Mouse (Mus musculus): Measurements from ENCODE around the gene Art5. TPM values are rescaled to one million over a fixed set of nuclear protein-coding genes. Genes with fewer than 3 reads are reported as not detected.

Art5 gene
- total RNA-seq, 1 experiment, result 2.6 TPM

DNA sequence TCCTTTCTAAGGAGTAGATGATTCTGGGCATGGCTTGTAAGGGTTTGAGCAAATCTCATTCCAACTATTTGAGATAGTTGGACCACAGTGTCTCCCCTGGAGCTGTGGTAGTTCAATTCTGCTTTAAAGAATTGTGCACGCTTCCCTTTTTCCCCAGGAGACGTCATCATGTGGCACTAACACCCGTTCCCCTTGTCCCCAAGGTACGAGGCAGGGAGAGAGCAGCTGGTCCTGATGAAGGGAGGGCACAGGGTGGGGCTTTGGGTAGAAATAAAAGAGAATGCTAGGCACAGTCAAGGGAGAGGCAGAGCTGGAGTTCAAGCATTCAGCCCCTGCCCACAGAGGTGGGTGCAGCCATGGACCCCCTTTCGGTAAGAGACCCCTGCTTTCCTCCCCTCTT is 26.5 kb downstream of the Art5 start, which contains the start of gene Trpc2:
Gene Trpc2 (plus strand): TSS at position 301 of the 400 bp plus-strand sequence.
- Histone ChIP-seq H3K9me3 (ENCODE audit: control insufficient read depth, insufficient read depth, low read depth, low read length) (no peaks in the 10 kb centered on the region), H3K4me1 (ENCODE audit: control insufficient read depth in 2 of 2, insufficient read depth in 2 of 2, low read length in 2 of 2, poor library complexity in 1 of 2) (no peaks in the 10 kb centered on the region; a peak in 1 of 4 replicates), H3K36me3 (ENCODE audit: control insufficient read depth, insufficient read depth, low read length, poor library complexity, severe bottlenecking) (peaks cover 21% of the 10 kb centered on the region), H3K27ac (ENCODE audit: insufficient read depth, low read depth, low read length, poor library complexity, severe bottlenecking) (no peak within 1 kb of the TSS), H3K9ac (ENCODE audit: insufficient read depth, low read depth, low read length, poor library complexity, severe bottlenecking) (0 out of 2 replicates have a peak within 1 kb of the TSS, but pooled peaks have one; percentile 6), H3K4me3 (ENCODE audit: insufficient read depth in 1 of 2, low read depth in 1 of 2, low read length in 2 of 2, poor library complexity in 1 of 2, severe bottlenecking in 1 of 2) (peak within 1 kb of the TSS; percentile 11 to 13; a peak in 1 of 4 replicates)
- TF ChIP-seq CHD2 (IDR thresholded peaks at IDR 0.05; ENCODE audit: low read depth, low read length), result no peak
- TF ChIP-seq HCFC1 (IDR thresholded peaks at IDR 0.05; ENCODE audit: borderline replicate concordance, insufficient read depth, low read length), result no peak
- TF ChIP-seq MAFK (IDR thresholded peaks at IDR 0.05; ENCODE audit: insufficient read depth, low read depth, low read length), result no peak
- no peak for TF ChIP-seq ZNF384 (IDR thresholded peaks at IDR 0.05; ENCODE audit: low read depth, low read length)
- no peak for TF ChIP-seq ZC3H11A (IDR thresholded peaks at IDR 0.05; ENCODE audit: borderline replicate concordance, low read depth, low read length)
- in situ Hi-C loops (cut with MboI; ENCODE audit: low sequenced_read_pairs in 2 of 2, unreplicated experiment in 2 of 2), result no loop called here
- no peak for DNase-seq (ENCODE audit: low read depth, low spot score)

DNA sequence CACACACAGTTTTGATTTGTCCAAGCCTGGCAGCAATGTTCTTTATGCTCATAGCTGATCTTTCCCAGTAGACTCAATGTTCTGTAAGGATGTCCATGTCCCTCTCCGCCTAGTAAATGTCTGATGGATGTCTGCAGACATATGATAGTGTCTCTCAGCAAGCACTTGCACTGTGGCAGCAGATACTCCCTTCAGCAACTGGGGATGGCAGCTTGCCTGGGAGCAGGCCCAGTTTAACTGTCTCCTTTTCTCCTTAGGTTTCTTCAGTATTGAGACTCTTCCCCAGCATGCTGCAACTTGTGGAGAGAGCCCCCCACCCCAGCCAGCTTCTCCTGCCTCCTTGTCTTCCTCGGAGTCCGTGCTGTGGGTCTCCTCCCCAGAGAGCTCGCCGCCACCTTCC is 27.5 kb downstream of the Art5 start:
- in situ Hi-C loops (cut with MboI; ENCODE audit: low sequenced_read_pairs in 2 of 2, unreplicated experiment in 2 of 2), result no loop called here
- no peak for DNase-seq (ENCODE audit: low read depth, low spot score)
- Histone ChIP-seq H3K9me3 (ENCODE audit: control insufficient read depth, insufficient read depth, low read depth, low read length) (no peaks in the 10 kb centered on the region), H3K27ac (ENCODE audit: insufficient read depth, low read depth, low read length, poor library complexity, severe bottlenecking) (no peak overlapping the region), H3K9ac (ENCODE audit: insufficient read depth, low read depth, low read length, poor library complexity, severe bottlenecking) (no peak overlapping the region), H3K36me3 (ENCODE audit: control insufficient read depth, insufficient read depth, low read length, poor library complexity, severe bottlenecking) (peaks cover 30% of the 10 kb centered on the region), H3K4me3 (ENCODE audit: insufficient read depth in 1 of 2, low read depth in 1 of 2, low read length in 2 of 2, poor library complexity in 1 of 2, severe bottlenecking in 1 of 2) (no peak overlapping the region), H3K4me1 (ENCODE audit: control insufficient read depth in 2 of 2, insufficient read depth in 2 of 2, low read length in 2 of 2, poor library complexity in 1 of 2) (peaks cover 0 to 2% of the 10 kb centered on the region in 2 experiments; a peak in 1 of 4 replicates)
- no peak for TF ChIP-seq CHD2 (IDR thresholded peaks at IDR 0.05; ENCODE audit: low read depth, low read length)
- no peak for TF ChIP-seq HCFC1 (IDR thresholded peaks at IDR 0.05; ENCODE audit: borderline replicate concordance, insufficient read depth, low read length)
- no peak for TF ChIP-seq ZC3H11A (IDR thresholded peaks at IDR 0.05; ENCODE audit: borderline replicate concordance, low read depth, low read length)
- TF ChIP-seq MAFK (IDR thresholded peaks at IDR 0.05; ENCODE audit: insufficient read depth, low read depth, low read length), result no peak
- no peak for TF ChIP-seq ZNF384 (IDR thresholded peaks at IDR 0.05; ENCODE audit: low read depth, low read length)

DNA sequence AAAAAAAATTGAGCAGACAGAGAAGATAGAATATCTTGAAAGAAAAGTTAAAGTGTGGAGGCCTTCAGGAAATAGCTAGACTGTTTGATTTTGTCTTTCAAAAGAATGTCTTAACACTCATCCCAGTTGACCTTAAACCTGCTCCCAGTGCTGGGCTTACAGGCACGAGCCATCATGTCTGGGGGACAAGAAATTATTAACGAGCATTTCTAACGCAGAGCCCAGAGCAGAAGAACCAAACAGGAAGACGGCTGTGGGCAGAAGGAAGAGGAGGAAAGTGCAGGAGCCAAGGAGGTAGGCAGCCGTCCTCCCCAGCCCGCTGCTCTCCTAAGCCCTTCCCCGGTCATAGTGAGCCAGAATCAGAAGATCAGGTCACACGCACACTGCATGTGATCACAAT is 29.0 kb downstream of the Art5 start:
- Histone ChIP-seq H3K9me3 (ENCODE audit: control insufficient read depth, insufficient read depth, low read depth, low read length) (no peaks in the 10 kb centered on the region), H3K4me3 (ENCODE audit: insufficient read depth in 1 of 2, low read depth in 1 of 2, low read length in 2 of 2, poor library complexity in 1 of 2, severe bottlenecking in 1 of 2) (no peak overlapping the region), H3K4me1 (ENCODE audit: control insufficient read depth in 2 of 2, insufficient read depth in 2 of 2, low read length in 2 of 2, poor library complexity in 1 of 2) (peaks cover 0 to 2% of the 10 kb centered on the region in 2 experiments; a peak in 1 of 4 replicates), H3K27ac (ENCODE audit: insufficient read depth, low read depth, low read length, poor library complexity, severe bottlenecking) (no peak overlapping the region), H3K36me3 (ENCODE audit: control insufficient read depth, insufficient read depth, low read length, poor library complexity, severe bottlenecking) (peaks cover 35% of the 10 kb centered on the region), H3K9ac (ENCODE audit: insufficient read depth, low read depth, low read length, poor library complexity, severe bottlenecking) (no peak overlapping the region)
- in situ Hi-C loops (cut with MboI; ENCODE audit: low sequenced_read_pairs in 2 of 2, unreplicated experiment in 2 of 2), result no loop called here
- no peak for DNase-seq (ENCODE audit: low read depth, low spot score)
- TF ChIP-seq HCFC1 (IDR thresholded peaks at IDR 0.05; ENCODE audit: borderline replicate concordance, insufficient read depth, low read length) (no peak), ZC3H11A (IDR thresholded peaks at IDR 0.05; ENCODE audit: borderline replicate concordance, low read depth, low read length) (no peak)

DNA sequence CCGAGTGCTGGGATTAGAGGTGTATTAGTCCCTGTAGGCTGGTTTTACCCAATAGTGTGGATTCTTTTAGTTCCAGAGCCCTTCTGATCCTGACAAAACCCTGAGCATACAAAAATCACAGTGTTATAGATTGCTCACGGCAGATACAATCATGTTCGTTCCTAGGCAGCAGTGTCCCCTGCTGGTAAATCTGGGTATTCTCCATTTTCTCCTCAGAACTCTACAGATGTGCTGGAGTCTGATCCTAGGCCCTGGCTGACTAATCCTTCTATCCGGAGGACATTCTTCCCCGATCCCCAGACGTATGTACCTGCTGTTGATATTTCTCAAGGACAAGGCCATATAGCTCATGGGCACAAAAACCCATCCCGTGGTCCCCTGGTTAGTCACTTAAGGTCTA is 30.8 kb downstream of the Art5 start:
- no peak overlapping the region for H3K27ac ChIP-seq (ENCODE audit: insufficient read depth, low read depth, low read length, poor library complexity, severe bottlenecking)
- no peak for DNase-seq (ENCODE audit: low read depth, low spot score)
- peaks cover 41% of the 10 kb centered on the region for H3K36me3 ChIP-seq (ENCODE audit: control insufficient read depth, insufficient read depth, low read length, poor library complexity, severe bottlenecking)
- H3K9ac ChIP-seq (ENCODE audit: insufficient read depth, low read depth, low read length, poor library complexity, severe bottlenecking), result no peak overlapping the region
- in situ Hi-C loops (cut with MboI; ENCODE audit: low sequenced_read_pairs in 2 of 2, unreplicated experiment in 2 of 2), result loop anchor here in 1 of 2 experiments (10.0 kb wide), 1 partner anchor 154 kb away; no protein-coding TSS in a partner anchor
- H3K4me1 ChIP-seq (ENCODE audit: control insufficient read depth in 2 of 2, insufficient read depth in 2 of 2, low read length in 2 of 2, poor library complexity in 1 of 2), result peaks cover 0 to 2% of the 10 kb centered on the region in 2 experiments; a peak in 1 of 4 replicates
- H3K9me3 ChIP-seq (ENCODE audit: control insufficient read depth, insufficient read depth, low read depth, low read length), result no peaks in the 10 kb centered on the region
- TF ChIP-seq ZC3H11A (IDR thresholded peaks at IDR 0.05; ENCODE audit: borderline replicate concordance, low read depth, low read length), result no peak
- TF ChIP-seq CHD2 (IDR thresholded peaks at IDR 0.05; ENCODE audit: low read depth, low read length), result no peak
- no peak overlapping the region for H3K4me3 ChIP-seq (ENCODE audit: insufficient read depth in 1 of 2, low read depth in 1 of 2, low read length in 2 of 2, poor library complexity in 1 of 2, severe bottlenecking in 1 of 2)

DNA sequence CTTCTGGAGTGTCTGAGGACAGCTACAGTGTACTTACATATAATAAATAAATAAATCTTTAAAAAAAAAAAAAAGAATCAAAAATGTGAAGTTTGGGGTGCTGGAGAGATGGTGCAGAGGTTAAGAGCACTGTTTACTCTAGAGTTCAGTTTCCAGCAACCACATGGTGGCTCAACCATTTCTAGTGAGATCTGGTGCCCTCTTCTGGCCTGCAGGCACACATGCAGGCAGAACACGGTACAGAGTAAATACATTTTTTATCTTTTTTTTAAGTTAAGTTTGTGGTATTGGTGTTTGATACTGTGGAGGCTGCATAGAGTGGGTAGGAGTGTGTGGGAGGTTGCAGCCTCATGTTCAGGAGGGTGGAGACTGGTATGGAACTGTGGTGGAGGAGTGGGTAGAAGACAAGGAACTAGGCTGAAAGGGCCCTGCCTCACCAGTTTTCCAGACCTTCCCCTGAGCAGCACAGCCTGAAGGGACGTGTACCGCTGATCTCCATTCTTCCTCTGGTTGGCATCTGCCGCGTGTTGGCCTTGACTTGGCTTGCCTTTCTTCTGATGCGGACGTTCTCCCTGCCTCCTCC is 32.5 kb downstream of the Art5 start:
- no peak for TF ChIP-seq CHD2 (IDR thresholded peaks at IDR 0.05; ENCODE audit: low read depth, low read length)
- TF ChIP-seq ZNF384 (IDR thresholded peaks at IDR 0.05; ENCODE audit: low read depth, low read length), result no peak
- no peak for TF ChIP-seq MAFK (IDR thresholded peaks at IDR 0.05; ENCODE audit: insufficient read depth, low read depth, low read length)
- TF ChIP-seq ZC3H11A (IDR thresholded peaks at IDR 0.05; ENCODE audit: borderline replicate concordance, low read depth, low read length), result no peak
- no peak for TF ChIP-seq HCFC1 (IDR thresholded peaks at IDR 0.05; ENCODE audit: borderline replicate concordance, insufficient read depth, low read length)
- Histone ChIP-seq H3K36me3 (ENCODE audit: control insufficient read depth, insufficient read depth, low read length, poor library complexity, severe bottlenecking) (peaks cover 41% of the 10 kb centered on the region), H3K9me3 (ENCODE audit: control insufficient read depth, insufficient read depth, low read depth, low read length) (no peaks in the 10 kb centered on the region), H3K27ac (ENCODE audit: insufficient read depth, low read depth, low read length, poor library complexity, severe bottlenecking) (no peak overlapping the region), H3K9ac (ENCODE audit: insufficient read depth, low read depth, low read length, poor library complexity, severe bottlenecking) (no peak overlapping the region), H3K4me1 (ENCODE audit: control insufficient read depth in 2 of 2, insufficient read depth in 2 of 2, low read length in 2 of 2, poor library complexity in 1 of 2) (peaks cover 0 to 2% of the 10 kb centered on the region in 2 experiments; a peak in 1 of 4 replicates), H3K4me3 (ENCODE audit: insufficient read depth in 1 of 2, low read depth in 1 of 2, low read length in 2 of 2, poor library complexity in 1 of 2, severe bottlenecking in 1 of 2) (no peak overlapping the region)
- in situ Hi-C loops (cut with MboI; ENCODE audit: low sequenced_read_pairs in 2 of 2, unreplicated experiment in 2 of 2), result loop anchor here in 1 of 2 experiments (10.0 kb wide), 1 partner anchor 152 kb away; no protein-coding TSS in a partner anchor
- DNase-seq (ENCODE audit: low read depth, low spot score), result no peak

Measured in ES-E14 (cell line).